Mouse (Mus musculus) forebrain, embryonic 13.5 days (tissue): ENCODE measurements at regions not wholly inside any gene's neighbourhood (a gene's known extent, or its start where the extent isn't known, plus 50 kb on each side); places are given as distances from the start of the nearest gene placed in this dataset.
A peak's percentile ranks its signal among the peaks of the same experiment; 100 is the strongest.

ENCODE experiments used
- ATAC-seq: fragments of 200-750 bp; cut with Nextera tagmentation; 2 replicates; pipeline ENCODE4 v1.8.0; 2017
- H3K27ac ChIP-seq: fragments of 300-500 bp; sonication (generic); 2 replicates; pipeline ENCODE4 v1.5.1; 2015; ENCODE audit warnings: inconsistent platforms, mild to moderate bottlenecking, moderate library complexity
- H3K27me3 ChIP-seq: fragments of 300-500 bp; sonication (generic); 2 replicates; pipeline ENCODE4 v1.6.1; 2015; ENCODE audit warnings: mild to moderate bottlenecking, inconsistent platforms
- H3K36me3 ChIP-seq: fragments of 300-500 bp; sonication (generic); 2 replicates; pipeline ENCODE4 v1.6.1; 2015; ENCODE audit warnings: mild to moderate bottlenecking, inconsistent platforms; ENCODE audit not compliant: poor library complexity, severe bottlenecking
- H3K4me1 ChIP-seq: fragments of 300-500 bp; sonication (generic); 2 replicates; pipeline ENCODE4 v1.6.1; 2015; ENCODE audit warnings: inconsistent platforms
- H3K4me2 ChIP-seq: fragments of 300-500 bp; sonication (generic); 2 replicates; pipeline ENCODE4 v1.6.1; 2015; ENCODE audit warnings: inconsistent platforms, mild to moderate bottlenecking, moderate library complexity
- H3K4me3 ChIP-seq: fragments of 300-500 bp; sonication (generic); 2 replicates; pipeline ENCODE4 v1.5.1; 2015; ENCODE audit warnings: mild to moderate bottlenecking, inconsistent platforms
- H3K9ac ChIP-seq: fragments of 300-500 bp; sonication (generic); 2 replicates; pipeline ENCODE4 v1.6.1; 2015; ENCODE audit warnings: mild to moderate bottlenecking, inconsistent platforms
- H3K9me3 ChIP-seq: fragments of 300-500 bp; sonication (generic); replicated peaks from 2 replicates; pipeline ENCODE4 v1.6.1; 2016; ENCODE audit warnings: inconsistent platforms
- WGBS: fragments of 180-500 bp; shearing (Covaris S2); methylation state at CpG from one replicate; pipeline ENCODE4 v1.1.7; 2015; 5-methylcytosine and 5-hydroxymethylcytosine counted together

DNA sequence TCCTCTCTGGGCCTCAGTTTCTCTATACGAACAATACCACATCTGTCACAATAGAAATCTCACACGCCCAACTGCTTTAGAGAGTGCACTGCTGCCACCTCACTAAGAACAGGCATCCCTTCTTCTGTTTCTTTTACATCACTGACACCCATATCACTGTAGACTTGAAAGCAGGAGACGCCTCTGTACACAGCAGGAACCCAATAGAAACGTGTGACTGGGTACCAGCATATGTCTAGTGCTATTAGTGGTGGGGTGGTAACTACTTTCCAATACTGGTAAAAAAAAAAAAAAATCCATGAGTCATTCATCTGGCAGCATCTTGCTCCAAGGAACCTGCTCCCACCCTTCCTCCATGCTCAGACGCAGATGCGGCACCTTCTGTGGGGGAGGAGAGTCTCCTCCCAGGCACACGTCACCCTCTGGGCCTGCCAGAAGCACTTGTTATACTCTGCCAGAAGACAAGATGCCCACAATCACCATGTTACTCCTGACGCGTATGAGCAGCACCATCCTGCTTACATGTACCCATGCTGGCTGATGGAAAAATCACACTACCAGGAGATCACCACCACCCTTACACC is 151.3 kb upstream of the Plxna4 start:
- Histone ChIP-seq H3K4me3 (no peak overlapping the region), H3K9me3 (no peaks in the 10 kb centered on the region), H3K4me1 (no peaks in the 10 kb centered on the region), H3K36me3 (no peaks in the 10 kb centered on the region), H3K27me3 (no peaks in the 10 kb centered on the region), H3K27ac (no peak overlapping the region), H3K4me2 (no peak overlapping the region), H3K9ac (no peak overlapping the region)
- no peak for ATAC-seq
- WGBS = 81% methylated on average over 9 of the region's 9 CpGs

DNA sequence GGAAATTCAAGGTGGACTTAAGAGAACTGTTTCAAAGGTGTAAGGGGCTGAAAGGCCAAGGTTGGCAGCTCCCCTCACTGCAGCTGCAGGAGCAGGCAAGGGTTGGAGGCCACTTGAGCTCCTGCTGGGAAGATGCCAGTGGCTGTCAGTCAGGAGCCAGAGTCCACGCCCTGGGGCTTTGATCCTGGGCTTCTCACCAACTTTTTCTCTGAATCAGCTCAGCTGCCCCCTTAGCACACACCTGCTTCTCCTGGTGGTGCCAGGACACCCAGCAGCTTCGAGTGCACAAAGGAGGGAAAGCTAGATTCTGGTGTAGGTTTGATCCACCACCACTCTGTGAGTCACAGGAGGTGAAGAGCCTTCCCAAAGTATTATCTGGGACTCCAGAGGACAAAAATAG is 140.7 kb upstream of the Plxna4 start:
- ATAC-seq = peak; percentile 36; the same call in 1 of the 2 replicates
- Histone ChIP-seq H3K9ac (no peak overlapping the region), H3K4me3 (no peak overlapping the region), H3K27ac (no peak overlapping the region), H3K36me3 (no peaks in the 10 kb centered on the region), H3K9me3 (no peaks in the 10 kb centered on the region), H3K4me1 (peaks cover 6% of the 10 kb centered on the region), H3K4me2 (no peak overlapping the region), H3K27me3 (no peaks in the 10 kb centered on the region)
- WGBS = 18% methylated on average over 2 of the region's 2 CpGs

DNA sequence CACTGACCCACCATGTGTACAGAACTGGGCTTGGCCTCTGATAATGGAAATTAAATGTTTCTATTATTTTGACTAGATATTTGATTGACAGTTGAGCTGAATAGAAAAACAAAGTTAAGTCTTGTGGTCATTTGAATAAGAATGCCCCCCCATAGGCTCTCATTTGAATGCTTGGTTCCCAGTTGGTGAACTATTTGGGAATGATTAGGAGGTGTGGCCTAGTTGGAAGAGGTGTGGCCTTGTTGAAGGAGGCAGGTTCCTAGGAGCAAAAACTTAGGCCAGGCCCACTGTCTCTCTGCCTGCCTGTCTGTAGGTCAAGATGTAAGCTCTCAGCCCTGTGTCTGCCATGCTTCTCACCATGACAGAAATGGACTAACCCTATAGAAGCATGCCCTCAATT is 138.6 kb upstream of the Plxna4 start:
- Histone ChIP-seq H3K9ac (no peak overlapping the region), H3K27ac (no peak overlapping the region), H3K4me1 (peaks cover 6% of the 10 kb centered on the region), H3K4me2 (no peak overlapping the region), H3K36me3 (no peaks in the 10 kb centered on the region), H3K27me3 (no peaks in the 10 kb centered on the region), H3K9me3 (no peaks in the 10 kb centered on the region), H3K4me3 (no peak overlapping the region)
- ATAC-seq = no peak

DNA sequence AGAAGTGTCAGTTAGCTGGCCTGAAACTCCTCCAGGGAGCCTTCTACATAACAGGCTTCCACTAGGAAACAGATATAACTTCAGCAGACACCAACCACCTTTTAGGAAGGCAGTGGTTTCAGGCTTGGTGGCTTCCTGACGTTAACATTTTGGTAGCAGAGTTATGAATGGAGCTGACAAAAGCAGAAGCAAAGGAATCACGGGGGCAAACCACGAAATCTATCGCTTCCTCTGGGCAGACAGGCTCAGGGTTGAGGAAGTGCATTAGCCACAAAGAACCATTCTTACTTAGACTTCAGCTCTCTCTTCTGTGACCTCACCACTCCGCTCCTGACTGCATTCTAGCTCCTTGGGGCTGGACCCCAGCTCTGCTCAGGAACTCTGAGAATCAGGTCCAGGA is 129.9 kb upstream of the Plxna4 start:
- no peaks in the 10 kb centered on the region for H3K27me3 ChIP-seq
- no peaks in the 10 kb centered on the region for H3K36me3 ChIP-seq
- H3K4me2 ChIP-seq = no peak overlapping the region
- no peak overlapping the region for H3K9ac ChIP-seq
- no peak overlapping the region for H3K27ac ChIP-seq
- H3K4me3 ChIP-seq = no peak overlapping the region
- 84% methylated on average over 5 of the region's 5 CpGs for WGBS
- ATAC-seq = no peak
- H3K4me1 ChIP-seq = no peaks in the 10 kb centered on the region; the same call in 1 of the 2 replicates
- no peaks in the 10 kb centered on the region for H3K9me3 ChIP-seq

DNA sequence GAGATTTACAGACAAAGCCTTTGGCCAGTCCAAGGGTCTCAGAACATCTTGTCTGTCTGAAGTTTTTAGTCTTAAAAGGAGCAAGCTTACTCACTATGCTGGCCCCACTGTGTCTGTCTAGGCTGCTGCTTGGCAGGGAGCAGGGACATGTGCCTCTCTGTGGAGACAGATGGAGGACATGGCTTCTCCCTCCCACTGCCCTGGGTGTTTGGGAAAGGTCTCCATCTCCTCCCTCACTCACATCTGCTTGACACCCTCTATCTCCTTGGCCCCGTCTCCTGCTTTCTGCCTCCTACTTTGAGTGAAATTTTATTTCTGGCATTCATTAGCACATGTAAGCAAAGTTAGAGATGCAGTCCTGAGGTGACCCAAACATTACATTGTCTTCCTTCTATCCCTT is 127.1 kb upstream of the Plxna4 start:
- Histone ChIP-seq H3K27ac (no peak overlapping the region), H3K4me3 (no peak overlapping the region), H3K4me2 (no peak overlapping the region), H3K9ac (no peak overlapping the region), H3K9me3 (no peaks in the 10 kb centered on the region), H3K4me1 (peaks cover 5% of the 10 kb centered on the region), H3K36me3 (no peaks in the 10 kb centered on the region), H3K27me3 (no peaks in the 10 kb centered on the region)
- WGBS = 95% methylated on average over 1 of the region's 1 CpGs
- ATAC-seq = no peak

DNA sequence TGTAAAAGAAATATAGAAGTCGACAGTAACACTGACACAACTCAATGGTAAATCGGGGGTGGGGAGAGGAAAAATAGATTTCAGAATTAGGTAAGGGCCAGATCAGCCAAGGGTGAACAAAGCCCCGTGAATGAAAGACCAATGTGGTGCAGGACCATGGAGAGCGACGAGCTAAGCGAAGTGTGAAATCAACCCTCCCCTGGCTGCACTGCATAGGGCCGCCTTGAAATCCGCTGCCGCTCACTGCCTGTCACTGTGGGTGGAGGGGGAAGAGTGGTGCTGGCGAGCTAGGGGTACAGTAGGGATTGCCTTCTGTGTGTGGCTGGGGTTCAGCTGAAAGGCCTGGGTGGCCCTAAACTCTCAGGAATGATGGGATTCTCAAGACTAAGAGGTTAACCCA is 122.2 kb upstream of the Plxna4 start:
- Histone ChIP-seq H3K36me3 (no peaks in the 10 kb centered on the region), H3K27ac (no peak overlapping the region), H3K9ac (no peak overlapping the region), H3K27me3 (no peaks in the 10 kb centered on the region), H3K4me3 (no peak overlapping the region), H3K4me2 (no peak overlapping the region), H3K9me3 (no peaks in the 10 kb centered on the region), H3K4me1 (peaks cover 7% of the 10 kb centered on the region)
- peak; percentile 50; the same call in 1 of the 2 replicates for ATAC-seq
- 6% methylated on average over 10 of the region's 10 CpGs for WGBS

DNA sequence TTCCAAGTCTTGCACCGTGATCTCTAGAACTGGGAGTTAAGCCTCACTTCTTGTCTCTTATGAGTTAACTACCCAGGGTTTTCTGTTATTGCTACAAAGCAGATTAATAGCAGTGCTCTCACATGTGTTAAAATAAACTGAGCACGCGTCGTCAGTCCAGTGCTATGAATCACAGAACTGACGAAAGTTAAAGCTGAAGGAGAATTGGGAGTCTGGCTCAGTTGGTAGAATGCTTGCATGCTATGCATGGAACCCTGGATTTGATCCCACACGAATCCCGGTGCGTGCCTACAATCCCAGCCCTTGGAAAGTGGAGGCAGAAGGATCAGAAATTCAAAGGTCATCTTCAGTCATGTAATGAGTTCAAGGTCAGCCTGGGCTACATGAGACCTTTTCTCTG is 121.6 kb upstream of the Plxna4 start:
- peaks cover 7% of the 10 kb centered on the region for H3K4me1 ChIP-seq
- H3K4me2 ChIP-seq = no peak overlapping the region
- WGBS = 85% methylated on average over 8 of the region's 8 CpGs
- H3K9me3 ChIP-seq = no peaks in the 10 kb centered on the region
- no peak overlapping the region for H3K9ac ChIP-seq
- no peak for ATAC-seq
- H3K27me3 ChIP-seq = no peaks in the 10 kb centered on the region
- H3K36me3 ChIP-seq = no peaks in the 10 kb centered on the region
- H3K4me3 ChIP-seq = no peak overlapping the region
- no peak overlapping the region for H3K27ac ChIP-seq

DNA sequence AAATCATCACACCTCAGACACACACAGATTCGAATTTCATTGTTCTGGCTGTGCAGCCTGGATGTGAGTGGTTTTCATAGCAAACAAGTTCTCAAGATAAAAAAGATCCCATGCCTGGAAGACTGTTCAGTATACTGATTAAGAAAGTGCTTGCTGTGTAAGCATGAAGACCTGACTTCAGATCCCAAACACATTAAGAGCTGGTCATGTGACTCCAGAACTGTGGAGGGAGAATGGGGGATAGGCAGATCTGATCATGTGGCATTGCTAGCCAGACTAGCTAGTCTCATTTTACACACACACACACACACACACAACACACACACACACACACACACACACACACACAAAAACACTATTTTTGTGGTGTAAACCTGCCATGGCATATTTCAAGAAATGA is 119.4 kb upstream of the Plxna4 start:
- H3K4me1 ChIP-seq = peaks cover 11% of the 10 kb centered on the region
- H3K4me2 ChIP-seq = no peak overlapping the region
- H3K27ac ChIP-seq = no peak overlapping the region
- ATAC-seq = no peak
- H3K9me3 ChIP-seq = no peaks in the 10 kb centered on the region
- WGBS = 66% methylated on average over 1 of the region's 1 CpGs
- no peak overlapping the region for H3K4me3 ChIP-seq
- no peak overlapping the region for H3K9ac ChIP-seq
- H3K27me3 ChIP-seq = no peaks in the 10 kb centered on the region
- H3K36me3 ChIP-seq = no peaks in the 10 kb centered on the region

DNA sequence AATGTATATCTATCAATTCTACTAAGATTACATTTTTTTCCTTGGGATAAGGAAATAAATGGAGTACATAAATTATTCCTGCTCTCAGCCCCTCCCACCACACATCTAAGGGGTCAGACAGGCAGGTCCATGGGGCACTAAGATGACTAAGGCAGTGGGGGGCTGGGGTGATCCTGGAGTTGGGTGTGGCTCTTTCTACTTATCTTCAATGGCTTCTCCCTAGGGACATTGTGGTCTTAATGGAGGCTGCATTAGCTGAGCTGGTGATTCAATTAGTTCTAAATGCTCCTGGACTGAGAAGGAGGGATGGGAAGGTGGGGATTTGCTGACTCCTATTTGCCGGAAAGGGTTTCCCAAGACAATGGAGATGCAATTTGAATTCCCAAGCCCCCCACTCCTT is 118.4 kb upstream of the Plxna4 start:
- no peak for ATAC-seq
- Histone ChIP-seq H3K4me2 (no peak overlapping the region), H3K36me3 (no peaks in the 10 kb centered on the region), H3K9me3 (no peaks in the 10 kb centered on the region), H3K4me1 (peaks cover 11% of the 10 kb centered on the region), H3K27ac (no peak overlapping the region), H3K9ac (no peak overlapping the region), H3K27me3 (no peaks in the 10 kb centered on the region), H3K4me3 (no peak overlapping the region)
- 10% methylated on average over 1 of the region's 1 CpGs for WGBS

DNA sequence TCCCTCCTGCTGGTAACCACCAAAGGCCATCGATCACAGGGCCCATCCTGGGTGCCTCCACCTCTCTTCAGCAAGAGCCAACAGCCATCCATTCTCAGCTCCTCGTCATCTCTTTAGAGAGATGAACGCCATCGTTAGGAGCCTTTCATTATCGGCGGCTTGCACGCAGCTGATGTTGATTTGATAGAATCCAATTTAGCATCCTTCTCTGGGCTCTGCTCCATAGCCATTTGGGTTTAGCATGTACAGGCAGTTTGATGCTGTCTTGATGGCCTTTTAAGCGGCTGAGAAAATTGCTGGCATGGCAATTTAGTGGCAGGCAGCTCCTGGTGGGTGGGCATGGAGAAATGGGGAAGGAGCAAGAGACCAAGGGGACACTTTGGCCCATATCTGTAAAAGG is 115.5 kb upstream of the Plxna4 start:
- peaks cover 4% of the 10 kb centered on the region; the same call in 1 of the 2 replicates for H3K4me1 ChIP-seq
- H3K9me3 ChIP-seq = no peaks in the 10 kb centered on the region
- H3K27me3 ChIP-seq = no peaks in the 10 kb centered on the region
- H3K4me2 ChIP-seq = no peak overlapping the region
- H3K4me3 ChIP-seq = no peak overlapping the region
- WGBS = 61% methylated on average over 8 of the region's 8 CpGs
- ATAC-seq = no peak
- no peaks in the 10 kb centered on the region for H3K36me3 ChIP-seq
- no peak overlapping the region for H3K9ac ChIP-seq
- peak overlapping the region; percentile 8; the same call in 1 of the 2 replicates for H3K27ac ChIP-seq

DNA sequence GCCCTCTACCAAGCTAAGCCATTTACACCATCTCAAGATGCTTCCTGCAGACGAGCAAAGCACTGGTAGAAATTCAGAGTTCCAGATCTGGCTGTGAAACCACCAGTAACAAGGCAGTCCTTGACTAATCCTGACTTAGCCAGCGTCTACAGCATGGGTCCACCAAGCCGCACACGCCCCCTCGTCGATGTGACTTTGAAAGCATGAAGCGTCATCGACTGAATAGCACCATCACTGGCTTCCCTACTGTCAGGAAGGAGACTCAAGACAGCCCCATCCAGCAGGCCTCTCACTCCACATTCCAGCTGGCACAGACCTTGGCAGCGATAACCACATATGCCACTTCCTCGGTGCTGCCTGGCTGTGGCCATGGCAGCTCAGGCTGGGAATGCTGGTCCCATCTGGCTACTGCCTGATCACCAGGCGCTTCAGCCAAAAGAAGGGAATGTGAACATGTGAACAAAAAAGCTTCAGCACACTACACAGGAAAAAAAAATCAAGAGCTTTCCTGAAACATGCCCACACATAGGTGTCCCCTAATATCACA is 114.3 kb upstream of the Plxna4 start:
- ATAC-seq = peak; percentile 82
- H3K27ac ChIP-seq = no peak overlapping the region
- WGBS = 83% methylated on average over 11 of the region's 11 CpGs

DNA sequence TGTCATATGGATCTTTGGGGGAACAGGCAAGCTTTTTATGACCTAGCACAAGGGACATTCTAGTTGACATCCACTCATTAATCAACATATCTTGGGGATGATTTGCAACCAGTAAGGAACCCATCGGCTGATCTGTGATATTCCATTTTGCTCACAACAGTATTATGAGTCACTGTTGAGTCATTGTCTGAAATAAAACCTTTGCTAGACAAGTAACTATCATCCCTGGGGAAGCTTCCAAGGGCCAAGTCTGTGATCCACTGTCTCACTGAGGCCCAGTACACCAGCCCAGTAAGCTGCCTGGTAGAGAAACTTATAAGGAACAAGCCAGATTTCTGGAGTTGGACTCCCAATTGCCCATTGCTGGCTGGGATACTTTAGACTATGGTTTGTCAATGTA is 111.8 kb upstream of the Plxna4 start:
- 98% methylated on average over 1 of the region's 1 CpGs for WGBS
- Histone ChIP-seq H3K9ac (no peak overlapping the region), H3K9me3 (no peaks in the 10 kb centered on the region)

More for the DNA sequence above, 114.3 kb upstream of the Plxna4 start:
- peaks cover 4% of the 10 kb centered on the region; the same call in 1 of the 2 replicates for H3K4me1 ChIP-seq
- no peak overlapping the region for H3K4me2 ChIP-seq
- H3K27me3 ChIP-seq = no peaks in the 10 kb centered on the region
- H3K4me3 ChIP-seq = no peak overlapping the region
- no peaks in the 10 kb centered on the region for H3K36me3 ChIP-seq
- no peak overlapping the region for H3K9ac ChIP-seq
- H3K9me3 ChIP-seq = no peaks in the 10 kb centered on the region

DNA sequence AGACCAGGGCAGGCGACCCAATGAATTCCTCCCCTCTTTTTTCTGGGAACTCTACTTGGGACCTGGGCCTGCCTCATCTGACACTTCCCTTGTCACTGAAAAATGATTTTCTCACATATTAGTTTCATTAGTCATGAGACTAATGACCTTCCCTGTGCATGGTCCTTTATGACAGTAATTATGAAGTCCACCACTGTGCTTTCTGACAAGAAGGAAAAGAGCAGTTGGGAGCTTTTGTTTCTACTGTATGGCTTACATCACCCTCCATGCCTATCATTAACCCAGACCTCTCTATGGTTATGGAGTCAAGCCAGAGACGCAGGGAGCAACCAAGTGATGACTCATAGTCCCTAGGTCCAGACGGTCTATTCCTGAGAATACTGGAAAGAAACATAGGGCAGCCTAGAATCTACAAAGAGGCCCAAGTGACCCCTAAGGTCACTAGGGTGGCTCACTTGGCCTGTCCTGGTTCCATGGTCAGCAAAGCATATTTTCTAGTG is 109.8 kb upstream of the Plxna4 start:
- Histone ChIP-seq H3K9ac (no peak overlapping the region), H3K4me2 (no peak overlapping the region), H3K27me3 (no peaks in the 10 kb centered on the region), H3K4me1 (no peaks in the 10 kb centered on the region), H3K27ac (no peak overlapping the region), H3K4me3 (no peak overlapping the region), H3K36me3 (no peaks in the 10 kb centered on the region), H3K9me3 (no peaks in the 10 kb centered on the region)
- no peak for ATAC-seq
- WGBS = 82% methylated on average over 3 of the region's 3 CpGs

More for the DNA sequence above, 111.8 kb upstream of the Plxna4 start:
- H3K27ac ChIP-seq = no peak overlapping the region
- H3K27me3 ChIP-seq = no peaks in the 10 kb centered on the region
- H3K4me2 ChIP-seq = no peak overlapping the region
- no peak for ATAC-seq
- H3K4me1 ChIP-seq = peaks cover 4% of the 10 kb centered on the region; the same call in 1 of the 2 replicates
- H3K36me3 ChIP-seq = no peaks in the 10 kb centered on the region
- no peak overlapping the region for H3K4me3 ChIP-seq
